Mouse (Mus musculus) liver, postnatal 0 days (tissue): ENCODE data around the gene Eef1e1.

Source experiments
- CTCF ChIP-seq: sonication (generic); IDR thresholded peaks from 2 replicates; pipeline ENCODE4 v1.5.1; 2016; ENCODE audit warnings: antibody characterized with exemption, low read depth
- EP300 ChIP-seq: IDR thresholded peaks from 2 replicates; pipeline ENCODE4 v1.6.1; 2016; ENCODE audit warnings: antibody characterized with exemption, low read depth, mild to moderate bottlenecking

- TF ChIP-seq CTCF = peak; percentile 64
- TF ChIP-seq EP300 = no peak
Measured at GRCm38 (mm10) chr13:38690028-38690427, 31.2 kb upstream of the Eef1e1 start.
